Mouse (Mus musculus) kidney, adult 9 months (tissue): ENCODE results near the gene Bag3.
A peak's percentile ranks its signal among the peaks of the same experiment; 100 is the strongest.

Experiments used
- DNase-seq: peaks from one replicate; pipeline ENCODE4 v3.0.0; 2022

The Bag3 gene

GRCm38 (mm10) chr7:128523349-128523961, at the start of gene Bag3:
Gene Bag3, plus strand, starts transcription at chr7:128523616.
- DNase-seq, result peak; percentile 98

GRCm38 (mm10) chr7:128474322-128474721, 49.1 kb upstream of the Bag3 start:
- peak; percentile 92 for DNase-seq

DNA sequence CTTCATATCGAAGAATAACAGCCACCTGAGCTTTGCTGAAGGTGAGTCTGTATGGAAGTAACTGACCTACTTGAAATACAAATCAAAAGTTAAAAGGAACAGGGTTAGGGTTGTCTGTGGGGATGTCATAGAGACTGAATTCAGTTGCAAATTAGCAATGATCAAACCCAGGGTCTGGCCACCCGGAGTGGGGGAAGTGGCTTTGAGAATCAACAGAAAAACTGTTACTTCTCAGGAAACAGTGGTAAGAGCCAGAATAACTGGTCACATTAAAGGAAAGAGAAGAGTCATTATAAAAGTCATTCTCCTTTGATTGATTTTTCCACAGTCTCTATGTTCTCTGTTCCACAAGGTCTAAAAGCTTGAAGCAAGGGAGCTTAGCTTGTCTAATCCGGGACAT, 34.4 kb upstream of the Bag3 start:
- no peak for DNase-seq

DNA sequence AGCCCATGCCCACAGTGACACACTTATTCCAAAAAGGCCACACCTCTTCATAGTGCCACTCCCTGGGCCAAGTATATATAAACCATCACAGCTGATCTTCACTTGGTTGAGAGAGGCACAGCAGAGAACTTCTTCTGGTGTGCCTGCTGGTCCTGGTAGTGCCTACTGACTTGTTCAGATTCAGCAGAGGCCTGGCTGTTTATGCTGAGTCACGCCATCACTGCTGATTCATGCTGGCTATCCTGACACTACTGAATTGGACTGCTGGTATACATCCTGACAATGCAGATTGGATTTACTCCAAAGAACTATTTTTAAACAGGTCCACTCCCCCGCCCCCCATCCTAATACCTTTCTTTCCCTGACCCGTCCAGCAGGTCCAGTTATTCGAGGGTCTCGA, 28.9 kb upstream of the Bag3 start:
- no peak for DNase-seq

DNA sequence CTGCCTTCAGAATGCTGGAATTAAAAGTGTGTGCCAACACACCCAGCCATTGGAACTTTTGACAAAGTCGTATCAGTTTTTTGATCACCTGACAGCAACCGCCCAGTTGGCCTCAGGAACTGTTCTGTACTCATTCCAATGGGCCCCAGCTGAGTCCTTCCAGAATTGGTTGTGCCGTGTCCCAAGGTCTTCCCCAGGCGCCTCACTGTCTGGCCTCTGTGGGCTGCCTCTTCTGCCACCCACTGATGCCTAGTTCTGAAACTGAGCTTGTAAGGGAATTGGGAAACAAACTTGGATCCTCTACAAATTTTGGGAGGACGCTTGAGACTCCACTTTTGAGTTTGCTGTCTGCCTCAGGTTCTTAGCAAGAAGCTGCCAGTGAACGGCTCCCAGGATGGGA, 23.6 kb upstream of the Bag3 start:
- DNase-seq, result no peak

DNA sequence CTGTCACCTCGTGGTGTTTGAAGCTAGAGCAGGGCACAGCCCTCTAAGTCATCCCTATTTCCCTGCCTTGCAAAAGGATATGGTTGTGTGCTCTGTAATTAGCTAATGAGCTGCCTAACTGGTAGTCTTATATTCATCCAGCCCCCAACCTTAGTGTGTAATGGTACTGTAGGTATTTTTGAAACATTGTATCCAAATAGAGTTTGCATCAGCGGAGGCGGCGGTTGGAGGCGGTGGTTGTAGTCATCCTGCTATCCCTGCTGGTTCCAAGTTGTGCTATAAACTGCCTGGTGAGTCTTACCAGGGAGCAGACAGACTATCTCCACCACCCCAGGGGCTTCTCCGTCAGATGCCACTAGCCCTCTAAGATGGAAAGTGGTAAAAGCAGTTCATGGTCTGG, 19.3 kb upstream of the Bag3 start:
- DNase-seq, result no peak

DNA sequence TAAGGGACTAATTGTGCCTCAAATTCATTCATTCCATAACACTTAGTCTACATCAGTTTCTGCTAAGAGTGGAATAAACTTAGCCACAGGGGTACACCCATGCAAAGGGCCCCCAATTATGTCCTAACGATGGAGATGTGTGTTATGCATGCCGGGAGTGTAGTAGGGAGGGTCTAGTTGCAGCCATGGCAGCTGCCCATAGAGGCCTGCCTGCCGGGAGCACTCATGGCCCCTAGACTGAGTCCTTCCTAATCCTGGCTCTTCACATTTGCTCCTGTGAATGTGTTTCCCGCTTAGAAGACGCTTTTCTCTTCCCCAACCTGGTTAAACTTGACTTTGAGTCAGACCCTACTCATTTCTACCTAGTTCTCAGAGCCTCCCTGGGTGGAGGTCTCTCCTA, 11.5 kb upstream of the Bag3 start:
- DNase-seq, result no peak

GRCm38 (mm10) chr7:128513512-128513911, 9.9 kb upstream of the Bag3 start:
- no peak for DNase-seq

DNA sequence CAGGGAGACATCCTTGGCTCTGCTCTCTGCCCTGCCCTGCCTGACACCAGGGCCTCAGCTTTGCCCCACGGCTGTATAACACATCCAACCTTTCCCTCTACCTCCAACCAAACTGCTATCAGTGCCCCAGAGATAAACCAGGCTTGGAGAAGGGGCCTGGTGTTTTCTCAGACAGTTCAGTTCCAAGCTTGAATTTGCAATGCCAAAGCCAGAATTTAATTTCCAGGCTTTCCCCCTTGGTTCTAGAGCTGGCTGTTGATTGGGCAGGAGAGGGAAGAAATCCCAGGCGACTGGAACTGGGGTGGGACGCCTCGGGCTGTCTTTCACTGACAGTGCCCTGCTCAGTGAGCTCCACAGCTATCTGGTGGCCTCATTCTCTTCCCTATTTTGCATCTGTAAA, 9.1 kb upstream of the Bag3 start:
- no peak for DNase-seq

GRCm38 (mm10) chr7:128516346-128516745, 7.1 kb upstream of the Bag3 start:
- DNase-seq, result no peak

GRCm38 (mm10) chr7:128519316-128520050, 3.9 kb upstream of the Bag3 start:
- no peak for DNase-seq

DNA sequence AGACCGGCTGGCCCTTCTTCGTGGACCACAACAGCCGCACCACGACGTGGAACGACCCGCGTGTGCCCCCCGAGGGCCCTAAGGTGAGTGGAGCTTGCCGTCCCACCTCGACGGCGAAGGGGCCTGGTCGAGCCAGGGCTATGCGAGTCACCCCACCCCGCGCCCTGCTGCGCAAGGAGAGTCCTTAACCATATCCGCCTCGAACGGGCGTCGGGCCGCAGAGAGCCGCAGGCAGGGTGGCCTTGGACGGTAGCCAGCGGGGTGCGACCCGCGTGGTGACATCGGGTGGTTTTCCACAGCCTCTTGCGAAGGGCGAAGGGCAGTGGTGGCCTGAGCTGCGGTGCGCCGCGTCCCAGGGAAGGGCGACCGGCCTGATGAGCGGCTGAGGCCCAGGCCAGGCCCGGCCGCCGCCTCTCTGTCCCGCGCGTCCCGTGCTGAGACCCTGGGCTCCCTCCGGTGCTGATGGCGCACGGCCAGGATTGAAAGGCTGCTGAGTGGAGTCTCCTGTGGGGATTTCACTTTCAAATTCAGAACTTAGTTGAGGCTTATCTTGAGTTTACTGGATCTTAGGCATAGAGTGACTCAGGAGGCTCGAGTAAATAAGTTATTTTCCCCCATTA, 656 bp downstream of the Bag3 start:
- peak; percentile 73 for DNase-seq

DNA sequence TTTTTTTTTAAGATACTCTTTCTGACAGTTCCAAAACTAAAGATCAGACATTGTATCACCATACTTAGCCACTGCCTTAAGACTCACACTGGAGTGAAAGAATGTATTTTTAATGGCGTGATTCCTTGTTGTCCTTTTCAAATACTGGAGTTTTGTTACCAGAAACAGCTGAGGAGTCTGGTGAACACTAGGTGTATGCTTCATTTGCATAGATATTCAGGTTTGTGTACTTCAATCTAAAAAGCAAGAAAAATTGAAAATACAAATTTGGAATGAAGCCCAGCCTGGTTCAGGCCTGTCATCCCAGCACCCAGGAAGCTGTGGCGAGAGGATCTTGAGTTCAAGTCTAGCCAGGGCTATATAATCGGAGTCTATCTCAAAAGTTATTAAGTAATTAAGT, 1.2 kb downstream of the Bag3 start:
- no peak for DNase-seq

- DNase-seq, result no peak
Measured at GRCm38 (mm10) chr7:128526611-128527010, 3.2 kb downstream of the Bag3 start.

DNA sequence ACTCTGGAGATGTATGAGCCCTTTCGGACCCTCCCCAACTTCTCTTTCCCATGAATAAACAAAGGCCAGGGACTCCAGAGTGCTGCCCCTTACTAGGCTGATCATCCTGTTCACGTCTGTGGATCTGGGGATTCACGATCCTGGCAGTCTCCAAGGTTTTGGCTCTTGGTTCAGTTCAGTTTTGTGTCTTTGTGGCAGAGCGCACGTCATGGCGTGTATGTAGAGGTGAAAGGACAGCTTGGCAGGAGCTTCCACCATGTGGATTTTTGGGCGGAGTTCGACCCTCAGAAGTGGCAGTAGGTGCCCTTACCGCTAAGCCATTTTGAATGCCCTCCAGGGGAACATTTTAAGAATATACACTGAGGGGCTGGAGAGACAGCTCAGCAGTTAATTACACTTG, 5.2 kb downstream of the Bag3 start:
- DNase-seq, result no peak

DNA sequence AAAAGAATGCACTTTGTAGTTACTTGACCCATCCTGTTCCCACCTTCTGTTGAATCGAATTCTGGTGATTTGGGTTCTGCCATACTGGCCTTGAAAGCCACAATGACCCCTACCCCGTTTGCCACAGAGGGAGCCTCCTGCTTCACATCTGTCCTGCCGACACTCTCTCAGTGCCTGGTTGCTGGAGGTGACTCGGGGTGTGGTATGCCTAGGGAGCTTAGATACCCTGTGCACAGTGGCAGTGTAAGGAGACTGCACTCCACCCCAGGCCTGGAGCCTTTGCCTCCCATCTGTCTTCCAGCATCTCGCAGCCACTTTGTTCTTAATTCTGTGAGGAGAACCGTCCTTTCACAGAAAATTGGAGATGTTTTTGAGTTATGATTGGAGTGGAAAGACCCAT, 5.7 kb downstream of the Bag3 start:
- DNase-seq, result no peak

DNA sequence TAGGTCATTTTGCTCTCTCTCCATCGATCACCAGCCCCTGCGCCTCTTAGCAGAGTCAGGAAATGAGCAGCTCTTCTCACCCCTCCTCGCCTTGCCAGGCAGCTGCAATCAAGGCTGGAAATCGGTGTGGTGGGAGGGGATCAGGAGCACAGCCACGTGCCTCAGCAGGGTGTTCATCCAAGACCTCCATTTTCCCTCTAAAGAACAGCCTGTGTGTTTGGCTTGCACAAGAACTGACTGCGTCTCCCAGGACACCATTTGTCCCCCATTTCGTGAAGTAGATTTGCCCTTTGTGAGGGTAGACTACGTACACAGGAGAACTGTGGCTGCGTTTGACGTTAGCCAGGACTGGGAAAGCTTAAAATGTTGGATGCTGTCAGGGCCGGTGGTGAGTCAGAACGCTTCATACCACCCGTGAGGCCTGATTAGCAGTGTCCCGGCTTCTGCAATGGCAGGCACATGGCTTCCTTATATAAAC, 6.2 kb downstream of the Bag3 start:
- DNase-seq, result no peak

- DNase-seq, result no peak
Measured at GRCm38 (mm10) chr7:128531031-128531430, 7.6 kb downstream of the Bag3 start.

DNA sequence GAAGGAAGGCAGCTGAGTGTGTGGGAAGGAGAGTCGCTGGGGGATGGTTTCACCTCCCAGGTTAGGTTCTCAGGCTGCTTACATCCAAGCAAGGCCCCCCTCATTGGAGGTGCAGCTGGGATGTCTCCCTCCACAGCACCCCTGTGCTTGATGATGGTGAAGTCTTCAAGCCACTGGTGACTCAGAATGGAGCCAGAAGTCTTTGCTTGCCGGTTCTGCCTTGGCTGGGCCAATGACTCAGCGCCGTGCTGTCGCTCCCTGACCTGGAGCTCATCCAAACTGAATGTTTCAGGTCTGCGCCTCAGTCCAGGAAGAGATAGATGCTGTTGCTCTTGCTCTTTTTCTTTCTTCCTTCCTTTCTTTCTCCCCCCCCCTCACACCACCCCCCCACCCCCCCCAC, 8.5 kb downstream of the Bag3 start:
- peak; percentile 60 for DNase-seq

DNA sequence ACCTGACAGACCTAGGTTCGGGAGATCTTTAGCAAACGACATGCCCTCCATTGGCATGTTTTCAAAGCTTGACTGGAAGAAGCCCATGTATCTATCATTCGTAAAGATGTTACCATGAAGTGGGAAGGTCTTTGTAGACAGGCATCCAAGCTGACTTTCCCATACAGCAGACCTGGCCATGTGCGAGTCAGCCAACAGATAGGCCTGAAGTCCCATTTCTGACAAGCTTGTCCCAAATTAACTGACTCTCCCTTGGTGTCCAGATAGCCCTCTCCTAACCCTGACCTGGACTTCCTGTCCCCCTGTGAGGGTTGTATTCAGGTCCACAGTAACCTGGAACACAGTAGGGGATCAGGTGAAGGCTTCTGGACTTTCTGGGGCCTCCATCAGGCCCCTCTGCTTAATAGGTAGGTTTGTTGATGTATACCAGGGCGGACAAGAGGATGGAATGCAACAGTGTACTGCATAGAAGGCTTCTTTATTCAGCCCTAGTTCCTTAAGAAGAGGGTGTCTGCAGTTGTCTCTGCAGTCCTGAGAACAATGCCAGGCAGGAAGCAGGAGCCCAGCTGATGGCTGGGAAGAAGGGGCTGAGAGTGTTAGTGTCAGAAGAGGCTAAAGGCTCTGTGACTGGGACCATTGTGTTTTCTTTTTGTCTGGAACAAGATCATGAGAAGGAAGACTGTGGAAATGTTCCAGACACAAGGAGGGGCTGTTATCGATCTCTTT, 9.2 kb downstream of the Bag3 start:
- DNase-seq, result no peak

- DNase-seq, result no peak
Measured at GRCm38 (mm10) chr7:128534984-128535491, 11.6 kb downstream of the Bag3 start.

- no peak for DNase-seq
Measured at GRCm38 (mm10) chr7:128536074-128536473, 12.7 kb downstream of the Bag3 start.

DNA sequence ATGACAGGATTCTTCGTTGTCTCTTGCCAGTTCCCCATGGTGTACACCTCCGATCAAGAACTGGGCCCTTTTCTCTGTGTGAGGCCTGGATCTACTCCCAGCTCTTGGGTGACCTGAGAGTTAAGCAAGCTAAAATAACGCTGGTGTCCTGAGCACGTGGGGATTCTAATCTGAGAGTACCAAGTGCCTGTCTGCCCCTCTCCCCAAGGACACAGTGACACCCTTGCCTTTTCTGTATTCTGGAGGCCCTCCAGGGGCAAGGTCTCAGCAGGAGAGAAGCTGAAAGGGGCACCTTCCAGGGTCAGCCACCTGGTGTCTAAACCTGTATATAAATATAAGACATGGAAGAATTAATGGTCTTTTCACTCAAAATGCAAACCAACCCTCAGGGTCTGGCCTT, 14.3 kb downstream of the Bag3 start:
- no peak for DNase-seq
